Mouse (Mus musculus) myocyte (in vitro differentiated cells): ENCODE data around the gene Mb21d2. TPM values are rescaled to one million over a fixed set of nuclear protein-coding genes. Genes with fewer than 3 reads are reported as not detected.

Source experiments
- H3K27me3 ChIP-seq: one replicate; pipeline ENCODE4 v1.6.1; 2011; ENCODE audit not compliant: control insufficient read depth, insufficient read depth, insufficient read length
- H3K36me3 ChIP-seq: one replicate; pipeline ENCODE4 v1.6.1; 2011; ENCODE audit not compliant: control insufficient read depth, insufficient read depth
- H3K4me2 ChIP-seq: one replicate; pipeline ENCODE4 v1.6.1; 2011; ENCODE audit warnings: low read depth, control low read depth
- H3K4me3 ChIP-seq: one replicate; pipeline ENCODE4 v1.5.1; 2011; ENCODE audit warnings: mild to moderate bottlenecking, control low read depth, moderate library complexity
- H3K79me2 ChIP-seq: one replicate; pipeline ENCODE4 v1.6.1; 2011; ENCODE audit not compliant: control insufficient read depth, insufficient read depth
- H3ac ChIP-seq: one replicate; pipeline ENCODE4 v1.6.1; 2011; ENCODE audit not compliant: control insufficient read depth, insufficient read length
- CEBPB ChIP-seq: IDR thresholded peaks from 2 replicates; pipeline ENCODE4 v1.6.1; 2011; ENCODE audit warnings: mild to moderate bottlenecking, moderate library complexity; ENCODE audit not compliant: poor library complexity, insufficient read depth, severe bottlenecking
- E2F4 ChIP-seq: IDR thresholded peaks from one replicate; pipeline ENCODE4 v1.6.1; 2011; ENCODE audit warnings: mild to moderate bottlenecking, control low read depth, moderate library complexity; ENCODE audit not compliant: insufficient read depth
- MAX ChIP-seq: IDR thresholded peaks from one replicate; pipeline ENCODE4 v1.6.1; 2011; ENCODE audit warnings: low read depth, mild to moderate bottlenecking, control low read depth
- MYOD1 ChIP-seq, 3 experiments: IDR thresholded peaks; one replicate each; pipeline ENCODE4 v1.6.1; 2011; ENCODE audit warnings: control low read depth in 2 of 3, low read depth in 2 of 3, mild to moderate bottlenecking in 2 of 3, moderate library complexity in 1 of 3; ENCODE audit not compliant: insufficient read length in 2 of 3, control insufficient read depth in 1 of 3
- MYOG ChIP-seq, 3 experiments: IDR thresholded peaks; one replicate each; pipeline ENCODE4 v1.6.1; 2011; ENCODE audit warnings: control low read depth in 2 of 3, low read depth in 2 of 3, mild to moderate bottlenecking in 2 of 3; ENCODE audit not compliant: insufficient read length in 2 of 3, control insufficient read depth in 1 of 3, insufficient read depth in 1 of 3
- POLR2A ChIP-seq: IDR thresholded peaks from one replicate; pipeline ENCODE4 v1.6.1; 2011; ENCODE audit warnings: low read depth, mild to moderate bottlenecking, control low read depth, moderate library complexity; ENCODE audit not compliant: insufficient read length
- POLR2AphosphoS2 ChIP-seq: IDR thresholded peaks from one replicate; pipeline ENCODE4 v1.6.1; 2011; ENCODE audit warnings: low read depth, control low read depth; ENCODE audit not compliant: insufficient read length
- REST ChIP-seq: IDR thresholded peaks from one replicate; pipeline ENCODE4 v1.6.1; 2011; ENCODE audit warnings: mild to moderate bottlenecking, control low read depth, moderate library complexity; ENCODE audit not compliant: insufficient read depth, insufficient read length
- SRF ChIP-seq: IDR thresholded peaks from one replicate; pipeline ENCODE4 v1.6.1; 2011; ENCODE audit warnings: low read depth; ENCODE audit not compliant: control insufficient read depth, insufficient read length
- TCF12 ChIP-seq: IDR thresholded peaks from one replicate; pipeline ENCODE4 v1.6.1; 2011; ENCODE audit warnings: mild to moderate bottlenecking, control low read depth; ENCODE audit not compliant: poor library complexity, insufficient read depth, severe bottlenecking
- TCF3 ChIP-seq: IDR thresholded peaks from one replicate; pipeline ENCODE4 v1.6.1; 2011; ENCODE audit warnings: low read depth, control low read depth; ENCODE audit not compliant: insufficient read length
- USF1 ChIP-seq: IDR thresholded peaks from one replicate; pipeline ENCODE4 v1.6.1; 2011; ENCODE audit warnings: low read depth, mild to moderate bottlenecking, control low read depth, moderate library complexity
- polyA plus RNA-seq: library from polyadenylated mRNA; unstranded; fragments of >200 nt; fragmentation: generic; extraction: Trizol; gene quantifications from one replicate; pipeline ENCODE4 v1.2.1, GENCODE M21; 2012; ENCODE audit warnings: missing spikeins

The Mb21d2 gene
- polyA plus RNA-seq, 1 experiment = 6.0 TPM

GRCm38 (mm10) chr16:28879636-28880306 lies 49.7 kb downstream of the Mb21d2 start:
- no peak overlapping the region for H3K4me3 ChIP-seq
- no peak for TF ChIP-seq MAX
- TF ChIP-seq MYOD1 (IDR thresholded peaks at IDR 0.05; ENCODE audit: control insufficient read depth in 1 of 3, insufficient read length in 2 of 3, low read depth in 2 of 3) = no peak
- H3K4me2 ChIP-seq = no peak overlapping the region
- no peaks in the 10 kb centered on the region for H3K36me3 ChIP-seq
- no peaks in the 10 kb centered on the region for H3K27me3 ChIP-seq
- H3ac ChIP-seq = no peak overlapping the region
- H3K79me2 ChIP-seq = no peaks in the 10 kb centered on the region

- TF ChIP-seq MYOD1 (IDR thresholded peaks at IDR 0.05; ENCODE audit: control insufficient read depth in 1 of 3, insufficient read length in 2 of 3, low read depth in 2 of 3) (no peak), CEBPB (peak; percentile 66; the same call in 1 of the 2 replicates), SRF (no peak), POLR2AphosphoS2 (no peak), TCF3 (no peak), USF1 (no peak), POLR2A (no peak), TCF12 (no peak), REST (no peak)
- Histone ChIP-seq H3K27me3 (no peaks in the 10 kb centered on the region), H3K4me2 (no peak overlapping the region)
Observed at GRCm38 (mm10) chr16:28877162-28877662, 52.3 kb downstream of the Mb21d2 start.

GRCm38 (mm10) chr16:28873404-28873895 lies 56.0 kb downstream of the Mb21d2 start:
- no peaks in the 10 kb centered on the region for H3K27me3 ChIP-seq
- TF ChIP-seq POLR2AphosphoS2 (no peak), SRF (no peak), USF1 (no peak), MAX (no peak)
- no peak overlapping the region for H3ac ChIP-seq
- H3K36me3 ChIP-seq = no peaks in the 10 kb centered on the region
- H3K4me2 ChIP-seq = no peak overlapping the region
- no peaks in the 10 kb centered on the region for H3K79me2 ChIP-seq
- H3K4me3 ChIP-seq = no peak overlapping the region

More at GRCm38 (mm10) chr16:28877162-28877662, 52.3 kb downstream of the Mb21d2 start:
- Histone ChIP-seq H3K36me3 (no peaks in the 10 kb centered on the region), H3K79me2 (no peaks in the 10 kb centered on the region), H3K4me3 (no peak overlapping the region), H3ac (no peak overlapping the region)

- no peaks in the 10 kb centered on the region for H3K27me3 ChIP-seq
Observed at GRCm38 (mm10) chr16:28870860-28871259, 58.6 kb downstream of the Mb21d2 start.

GRCm38 (mm10) chr16:28870456-28870855 lies 59.0 kb downstream of the Mb21d2 start:
- Histone ChIP-seq H3K27me3 (no peaks in the 10 kb centered on the region), H3K36me3 (no peaks in the 10 kb centered on the region), H3K4me3 (no peak overlapping the region), H3K4me2 (peak overlapping the region; percentile 59), H3K79me2 (no peaks in the 10 kb centered on the region), H3ac (no peak overlapping the region)
- TF ChIP-seq TCF3 (no peak), CEBPB (no peak), POLR2A (no peak), POLR2AphosphoS2 (no peak), REST (no peak), E2F4 (no peak)

More at GRCm38 (mm10) chr16:28870860-28871259, 58.6 kb downstream of the Mb21d2 start:
- Histone ChIP-seq H3K79me2 (no peaks in the 10 kb centered on the region), H3K4me2 (peak overlapping the region; percentile 59), H3K36me3 (no peaks in the 10 kb centered on the region), H3K4me3 (no peak overlapping the region), H3ac (no peak overlapping the region)
- TF ChIP-seq MYOG (IDR thresholded peaks at IDR 0.05; ENCODE audit: control insufficient read depth in 1 of 3, insufficient read depth in 1 of 3, insufficient read length in 2 of 3, low read depth in 2 of 3) (no peak), SRF (no peak), E2F4 (no peak), CEBPB (no peak), POLR2A (no peak), POLR2AphosphoS2 (no peak), USF1 (no peak), TCF3 (no peak), TCF12 (no peak), MYOD1 (IDR thresholded peaks at IDR 0.05; ENCODE audit: control insufficient read depth in 1 of 3, insufficient read length in 2 of 3, low read depth in 2 of 3) (no peak), MAX (no peak), REST (no peak)
